Mouse (Mus musculus) spleen, adult 2 months (tissue): ENCODE measurements around the gene 2410137M14Rik.

Experiments used
- CTCF ChIP-seq: fragments of 200-500 bp; IDR thresholded peaks from 2 replicates; pipeline ENCODE4 v1.5.1; 2011; ENCODE audit warnings: mild to moderate bottlenecking, inconsistent platforms; ENCODE audit not compliant: insufficient read depth, insufficient read length, insufficient replicate concordance; ENCODE audit errors: extremely low read depth
- POLR2A ChIP-seq: fragments of 200-500 bp; IDR thresholded peaks from 2 replicates; pipeline ENCODE4 v1.6.1; 2011; ENCODE audit warnings: low read depth, low read length, inconsistent platforms

DNA sequence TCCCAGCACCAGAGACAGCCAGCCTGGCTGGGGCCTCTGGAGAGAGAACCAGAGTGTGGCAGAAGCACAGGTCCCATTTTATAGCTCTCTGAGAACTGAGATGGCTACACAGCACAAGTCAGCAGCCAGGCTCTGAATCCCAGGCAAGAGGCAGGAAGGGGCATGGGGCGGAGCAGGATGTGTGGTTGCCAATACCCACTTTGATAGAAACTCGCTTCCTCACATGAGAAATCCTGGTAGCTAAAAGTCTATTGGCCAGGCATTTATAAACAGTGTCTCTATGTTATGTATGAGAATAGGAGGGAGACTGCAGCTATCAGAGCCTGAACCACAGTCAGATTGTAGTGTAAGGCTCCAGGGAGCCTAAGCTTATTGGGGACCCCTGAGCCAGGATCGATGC, 8.2 kb downstream of the 2410137M14Rik start:
- TF ChIP-seq CTCF (no peak), POLR2A (no peak)
